Comparison of ENCODE assay signal across 14 mouse cellular contexts in genomic region chr12:84020528-84020927, GRCm38 (mm10). TPM values are rescaled to one million over a fixed set of nuclear protein-coding genes. Genes with fewer than 3 reads are reported as not detected.
DNase-seq lines count a peak whose midpoint lies in the region; ATAC-seq and TF ChIP-seq lines count a peak whose summit lies in the region.
"Not testable (repeated sequence)": the region's sequence is repeated elsewhere in the genome, so short reads cannot be mapped to it uniquely, and the experiment has no call there.
"Had no signal": no experiment of that assay in that cellular context is flagged by ENCODE, and none has a peak within 500 bp of the region (broad histone marks: within the 10 kb centered on the region; RNA-seq: fewer than 3 reads in every experiment).

No protein-coding gene starts in this region.

- H3K36me3 ChIP-seq in heart, embryonic 15.5 days; lung, embryonic 14.5 days (ENCODE audit: insufficient read depth): not testable (repeated sequence)

- ATAC-seq in heart, embryonic 15.5 days (replicated peaks; ENCODE audit: insufficient number of reproducible peaks, insufficient read depth, low FRiP score, low read depth) = peak; percentile 80
- peak; percentile 56; the same call in 1 of the 2 replicates for ATAC-seq in lung, embryonic 14.5 days (ENCODE audit: insufficient read depth)

- TF ChIP-seq CTCF in lung, embryonic 14.5 days (IDR thresholded peaks at IDR 0.05; ENCODE audit: low read depth) = not testable (repeated sequence)

- H3K27me3 ChIP-seq in heart, embryonic 15.5 days; lung, embryonic 14.5 days (ENCODE audit: insufficient read depth, low read length): not testable (repeated sequence)

- 14% methylated on average over 7 of the region's 7 CpGs for WGBS in heart, embryonic 15.5 days
- WGBS in lung, embryonic 14.5 days = 29% methylated on average over 7 of the region's 7 CpGs

- not testable (repeated sequence) for H3K9ac ChIP-seq in heart, embryonic 15.5 days; lung, embryonic 14.5 days

- not testable (repeated sequence) for H3K4me2 ChIP-seq in heart, embryonic 15.5 days; lung, embryonic 14.5 days

- H3K27ac ChIP-seq in heart, embryonic 15.5 days = peak overlapping the region; percentile 31
- H3K27ac ChIP-seq in lung, embryonic 14.5 days (ENCODE audit: low read depth) = not testable (repeated sequence)

- not testable (repeated sequence) for H3K9me3 ChIP-seq in heart, embryonic 15.5 days (replicated peaks); lung, embryonic 14.5 days (ENCODE audit: low read depth, low read length)

- not testable (repeated sequence) for H3K4me3 ChIP-seq in heart, embryonic 15.5 days; lung, embryonic 14.5 days (ENCODE audit: low read depth, low read length)

- peak; percentile 51 to 52 for DNase-seq in adrenal gland, adult 18-20 months (ENCODE audit: low spot score in 2 of 2)
- peak; percentile 43 to 50 for DNase-seq in gastrocnemius, adult 8-10 months (ENCODE audit: low spot score in 2 of 2)
- peak; percentile 93 for DNase-seq in kidney, adult 11 months
- peak; percentile 33 for DNase-seq in layer of hippocampus, adult 9-11 months
- DNase-seq in lung, embryonic 14.5 days = peak; percentile 85
- DNase-seq in ovary, adult 18-20 months (ENCODE audit: low spot score) = peak; percentile 34
- peak; percentile 56 to 78 for DNase-seq in urinary bladder, adult 18-20 months (ENCODE audit: low spot score in 2 of 2)

- H3K4me1 ChIP-seq in heart, embryonic 15.5 days (replicated peaks); lung, embryonic 14.5 days (ENCODE audit: insufficient read depth): not testable (repeated sequence)

RNA-seq across cellular contexts. Expression of gene Acot1, which starts 11.2 kb away (rescaled TPM):
- 10 to 100 TPM in 1 of 2 experiments, 1 to 10 TPM in 1; 8.5 to 12.6 TPM for total RNA-seq in adrenal gland, adult 18-20 months (2021)
- total RNA-seq in gastrocnemius, adult 8-10 months (2022) = 1 to 10 TPM; 2.5 to 5.3 (median 3.4) TPM
- polyA plus RNA-seq in heart, embryonic 15.5 days (2015; fragmentation: Nextera tagmentation; extraction: Ambion mirVana) = 27.7 and 29.8 TPM in 2 replicates
- polyA plus RNA-seq in lung, embryonic 14.5 days (2014; fragmentation: Nextera tagmentation; extraction: Ambion mirVana) = 92.9 and 98.2 TPM in 2 replicates

RNA-seq across cellular contexts. Expression of gene Acot4, which starts 17.7 kb away (rescaled TPM):
- total RNA-seq in adrenal gland, adult 18-20 months (2021) = 1 to 10 TPM; 1.7 to 3.7 TPM
- total RNA-seq in gastrocnemius, adult 8-10 months (2022) = under 1 TPM in 3 of 4 experiments, not detected in 1; 0.07 to 0.16 (median 0.16) TPM
- 0.16 and 0.29 TPM in 2 replicates for polyA plus RNA-seq in heart, embryonic 15.5 days (2015; fragmentation: Nextera tagmentation; extraction: Ambion mirVana)
- polyA plus RNA-seq in lung, embryonic 14.5 days (2014; fragmentation: Nextera tagmentation; extraction: Ambion mirVana) = 0.11 and 0.42 TPM in 2 replicates
- total RNA-seq: CH12.LX had no signal

RNA-seq across cellular contexts. Expression of gene Gm49366, which starts 18.2 kb away (rescaled TPM):
- not detected for total RNA-seq in adrenal gland, adult 18-20 months (2021)
- total RNA-seq in gastrocnemius, adult 8-10 months (2022) = not detected
- not detected in 2 replicates for polyA plus RNA-seq in heart, embryonic 15.5 days (2015; fragmentation: Nextera tagmentation; extraction: Ambion mirVana)
- not detected in 2 replicates for polyA plus RNA-seq in lung, embryonic 14.5 days (2014; fragmentation: Nextera tagmentation; extraction: Ambion mirVana)
- total RNA-seq: CH12.LX; layer of hippocampus, postnatal 25 days had no signal
- polyA plus RNA-seq: forebrain, embryonic 12.5 days; hindbrain, embryonic 11.5 days; macrophage; thymus, adult 2 months had no signal

RNA-seq across cellular contexts. Expression of gene Acot3, which starts 31.4 kb away (rescaled TPM):
- 1 to 10 TPM in 1 of 2 experiments, not detected in 1; 1.3 TPM for total RNA-seq in adrenal gland, adult 18-20 months (2021)
- total RNA-seq in gastrocnemius, adult 8-10 months (2022) = not detected
- 0.56 and 0.73 TPM in 2 replicates for polyA plus RNA-seq in heart, embryonic 15.5 days (2015; fragmentation: Nextera tagmentation; extraction: Ambion mirVana)
- 0.14 and 0.18 TPM in 2 replicates for polyA plus RNA-seq in lung, embryonic 14.5 days (2014; fragmentation: Nextera tagmentation; extraction: Ambion mirVana)
- total RNA-seq: CH12.LX had no signal
- polyA plus RNA-seq: macrophage; thymus, adult 2 months had no signal

RNA-seq across cellular contexts. Expression of gene Acot2, which starts 32.9 kb away (rescaled TPM):
- total RNA-seq in adrenal gland, adult 18-20 months (2021) = 10 to 100 TPM; 19.2 to 38.5 TPM
- 10 to 100 TPM; 14.9 to 20.7 (median 17.2) TPM for total RNA-seq in gastrocnemius, adult 8-10 months (2022)
- 65.8 and 78.0 TPM in 2 replicates for polyA plus RNA-seq in heart, embryonic 15.5 days (2015; fragmentation: Nextera tagmentation; extraction: Ambion mirVana)
- 30.3 and 31.3 TPM in 2 replicates for polyA plus RNA-seq in lung, embryonic 14.5 days (2014; fragmentation: Nextera tagmentation; extraction: Ambion mirVana)

Comparison
In these comparisons a context has a peak if more than half of its experiments do, and no peak if none do; other contexts are left out.
1. DNase-seq: peak in every context shown above with its lines; median percentile 93 in kidney, adult 11 months; 85 in lung, embryonic 14.5 days; 67 in urinary bladder, adult 18-20 months; 52 in adrenal gland, adult 18-20 months; 46 in gastrocnemius, adult 8-10 months; 34 in ovary, adult 18-20 months; 33 in layer of hippocampus, adult 9-11 months.